Mouse (Mus musculus) liver, postnatal 0 days (tissue): ENCODE results near the gene Hist1h4h.

ENCODE experiments used
- CTCF ChIP-seq: sonication (generic); IDR thresholded peaks from 2 replicates; pipeline ENCODE4 v1.5.1; 2016; ENCODE audit warnings: antibody characterized with exemption, low read depth
- EP300 ChIP-seq: IDR thresholded peaks from 2 replicates; pipeline ENCODE4 v1.6.1; 2016; ENCODE audit warnings: antibody characterized with exemption, low read depth, mild to moderate bottlenecking

- no peak for TF ChIP-seq CTCF
- no peak for TF ChIP-seq EP300
These were observed 29.3 kb upstream of the Hist1h4h start for GRCm38 (mm10) chr13:23501511-23501910.
